Mouse (Mus musculus) layer of hippocampus, adult 11-12 months (tissue): ENCODE results near the gene Hmgcs1.

Source experiments
- DNase-seq: peaks from one replicate; pipeline ENCODE4 v3.0.0; 2022; ENCODE audit warnings: low spot score

Gene Hmgcs1

GRCm38 (mm10) chr13:119753859-119754634 is 63.9 kb downstream of the Hmgcs1 start:
- peak; percentile 29 for DNase-seq

- DNase-seq = no peak
These were observed 64.4 kb downstream of the Hmgcs1 start for GRCm38 (mm10) chr13:119754635-119755020.

DNA sequence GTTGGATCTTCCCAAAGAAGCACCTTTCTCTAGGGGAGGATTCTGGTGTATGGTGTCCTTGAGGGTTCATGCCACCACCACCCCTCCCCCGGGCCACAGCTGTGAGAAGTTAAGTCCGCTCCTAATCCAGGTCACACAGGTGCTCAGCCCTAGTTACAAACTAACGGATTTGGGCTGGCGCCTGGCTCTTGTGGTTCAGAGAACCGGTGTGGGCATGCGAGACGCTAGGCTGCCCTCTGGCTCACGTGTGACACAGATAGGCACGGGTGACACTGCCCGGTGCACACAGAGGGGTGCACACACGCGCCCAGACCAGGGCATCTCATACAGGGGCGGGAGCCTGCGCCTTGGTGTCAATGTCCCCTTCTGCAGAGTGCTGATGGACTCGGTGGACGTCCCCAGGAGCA is 65.0 kb downstream of the Hmgcs1 start:
- DNase-seq = peak; percentile 37

GRCm38 (mm10) chr13:119755681-119756471 is 65.7 kb downstream of the Hmgcs1 start, which contains the start of gene Nim1k:
Gene Nim1k (minus strand): TSS chr13:119755882.
- DNase-seq = peak; percentile 80

GRCm38 (mm10) chr13:119756831-119757230 is 66.7 kb downstream of the Hmgcs1 start:
- no peak for DNase-seq
